Mouse (Mus musculus) midbrain, embryonic 16.5 days (tissue): Measurements from ENCODE around the gene Gm21750. TPM values are rescaled to one million over a fixed set of nuclear protein-coding genes. Genes with fewer than 3 reads are reported as not detected.
A peak's percentile ranks its signal among the peaks of the same experiment; 100 is the strongest.
"Not testable (repeated sequence)": the region's sequence is repeated elsewhere in the genome, so short reads cannot be mapped to it uniquely, and the experiment has no call there.

ENCODE experiments used
- ATAC-seq: fragments of 200-750 bp; cut with Nextera tagmentation; 2 replicates; pipeline ENCODE4 v1.8.0; 2017; ENCODE audit warnings: moderate TSS enrichment
- H3K27ac ChIP-seq: fragments of 300-500 bp; sonication (generic); 2 replicates; pipeline ENCODE4 v1.5.1; 2014; ENCODE audit warnings: mild to moderate bottlenecking, low read length, mixed read lengths
- H3K27me3 ChIP-seq: fragments of 300-500 bp; sonication (generic); 2 replicates; pipeline ENCODE4 v1.6.1; 2014; ENCODE audit warnings: low read depth, low read length, mixed read lengths; ENCODE audit not compliant: control insufficient read depth, insufficient read depth
- H3K36me3 ChIP-seq: fragments of 300-500 bp; sonication (generic); 2 replicates; pipeline ENCODE4 v1.6.1; 2014; ENCODE audit warnings: mild to moderate bottlenecking, low read length, moderate library complexity, mixed read lengths; ENCODE audit not compliant: control insufficient read depth, insufficient read depth
- H3K4me1 ChIP-seq: fragments of 300-500 bp; sonication (generic); 2 replicates; pipeline ENCODE4 v1.6.1; 2014; ENCODE audit warnings: mild to moderate bottlenecking, low read length, mixed read lengths; ENCODE audit not compliant: control insufficient read depth, insufficient read depth
- H3K4me2 ChIP-seq: fragments of 300-500 bp; sonication (generic); 2 replicates; pipeline ENCODE4 v1.6.1; 2014; ENCODE audit warnings: mild to moderate bottlenecking, low read length, mixed read lengths
- H3K4me3 ChIP-seq: fragments of 300-500 bp; sonication (generic); 2 replicates; pipeline ENCODE4 v1.5.1; 2014; ENCODE audit warnings: low read depth, mild to moderate bottlenecking, low read length, moderate library complexity, mixed read lengths
- H3K9ac ChIP-seq: fragments of 300-500 bp; sonication (generic); 2 replicates; pipeline ENCODE4 v1.6.1; 2014; ENCODE audit warnings: low read depth, low read length, mixed read lengths
- H3K9me3 ChIP-seq: fragments of 300-500 bp; sonication (generic); replicated peaks from 2 replicates; pipeline ENCODE4 v1.6.1; 2014; ENCODE audit warnings: mild to moderate bottlenecking, low read length, mixed read lengths; ENCODE audit not compliant: control insufficient read depth, poor library complexity, severe bottlenecking
- WGBS: fragments of 180-500 bp; shearing (Covaris S2); extraction: QIAGEN DNeasy Blood & Tissue Kit; methylation state at CpG from one replicate; pipeline ENCODE4 v1.1.7; 2014; 5-methylcytosine and 5-hydroxymethylcytosine counted together
- polyA plus RNA-seq: library from polyadenylated mRNA; unstranded; fragments of >200 nt; fragmentation: Nextera tagmentation; extraction: Ambion mirVana; gene quantifications from 2 replicates; pipeline ENCODE4 v1.2.1, GENCODE M21; 2015

Gene Gm21750
- polyA plus RNA-seq = not detected in 2 replicates

DNA sequence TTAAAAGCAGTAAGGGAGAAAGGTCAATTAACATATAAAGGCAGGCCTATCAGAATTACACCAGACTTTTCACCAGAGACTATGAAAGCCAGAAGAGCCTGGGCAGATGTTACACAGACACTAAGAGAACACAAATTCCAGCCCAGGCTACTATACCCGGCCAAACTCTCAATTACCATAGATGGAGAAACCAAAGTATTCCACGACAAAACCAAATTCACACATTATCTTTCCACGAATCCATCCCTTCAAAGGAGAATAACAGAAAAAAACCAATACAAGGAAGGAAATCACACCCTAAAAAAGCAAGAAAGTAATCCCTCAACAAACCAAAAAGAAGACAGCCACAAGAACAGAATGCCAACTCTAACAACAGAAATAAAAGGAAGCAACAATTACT, at the start of gene Gm21750:
Gene Gm21750, plus strand, starts transcription at position 301 of the 400 bp plus-strand sequence.
- 91% methylated on average over 3 of the region's 3 CpGs for WGBS
- H3K27ac ChIP-seq, H3K9ac ChIP-seq, H3K4me3 ChIP-seq, H3K9me3 ChIP-seq, H3K4me1 ChIP-seq, H3K27me3 ChIP-seq, H3K4me2 ChIP-seq, H3K36me3 ChIP-seq, ATAC-seq: not testable (repeated sequence)

DNA sequence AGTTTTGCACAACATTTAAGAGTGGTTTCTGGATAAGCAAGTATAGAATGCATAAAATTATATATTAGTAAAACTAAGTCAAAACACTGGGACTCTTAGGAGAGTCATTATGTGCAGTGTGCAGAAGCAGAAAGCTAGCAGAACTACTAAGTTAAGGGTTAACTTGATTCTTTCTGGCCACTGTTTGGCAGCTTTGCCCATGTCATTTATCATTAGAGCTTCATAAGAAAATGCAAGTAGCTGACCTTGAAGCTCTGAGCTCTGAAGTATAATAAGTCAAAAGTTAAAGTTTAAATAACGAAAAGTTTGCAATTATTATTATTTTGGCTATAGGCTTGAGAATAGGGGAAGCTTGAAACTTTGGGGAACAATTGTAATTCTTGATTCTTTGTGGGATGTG, 46.1 kb upstream of the Gm21750 start:
- H3K36me3 ChIP-seq, H3K27ac ChIP-seq, H3K4me2 ChIP-seq, ATAC-seq, H3K27me3 ChIP-seq, H3K9me3 ChIP-seq, H3K4me3 ChIP-seq, H3K9ac ChIP-seq, H3K4me1 ChIP-seq: not testable (repeated sequence)
- WGBS = 82% methylated on average over 1 of the region's 1 CpGs

DNA sequence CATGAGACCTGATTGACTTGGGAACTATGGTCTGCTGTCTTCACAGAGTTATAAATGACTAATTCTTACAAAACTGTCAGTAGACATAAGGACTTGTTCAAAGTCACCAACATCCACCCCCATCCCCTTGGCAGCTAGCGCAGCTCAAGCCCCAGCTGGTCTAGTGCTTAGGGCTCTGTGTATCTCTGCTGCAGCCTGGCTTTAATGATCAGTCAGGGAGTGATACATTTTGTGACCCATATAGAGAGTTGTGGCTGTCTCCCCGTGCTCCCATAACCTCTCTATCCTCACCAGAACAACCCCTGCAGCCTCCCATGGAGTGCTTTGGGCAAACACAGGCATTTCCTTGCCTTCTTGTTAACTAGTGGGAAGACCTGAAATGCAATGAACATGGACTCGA, 40.1 kb upstream of the Gm21750 start:
- H3K4me1 ChIP-seq = no peaks in the 10 kb centered on the region
- H3K9me3 ChIP-seq = peaks cover 11% of the 10 kb centered on the region; the same call in 1 of the 2 replicates
- H3K4me3 ChIP-seq = no peak overlapping the region
- no peak overlapping the region for H3K9ac ChIP-seq
- WGBS = 91% methylated on average over 3 of the region's 3 CpGs
- H3K27me3 ChIP-seq = no peaks in the 10 kb centered on the region
- H3K36me3 ChIP-seq = no peaks in the 10 kb centered on the region
- no peak overlapping the region for H3K4me2 ChIP-seq
- ATAC-seq = no peak
- no peak overlapping the region for H3K27ac ChIP-seq

DNA sequence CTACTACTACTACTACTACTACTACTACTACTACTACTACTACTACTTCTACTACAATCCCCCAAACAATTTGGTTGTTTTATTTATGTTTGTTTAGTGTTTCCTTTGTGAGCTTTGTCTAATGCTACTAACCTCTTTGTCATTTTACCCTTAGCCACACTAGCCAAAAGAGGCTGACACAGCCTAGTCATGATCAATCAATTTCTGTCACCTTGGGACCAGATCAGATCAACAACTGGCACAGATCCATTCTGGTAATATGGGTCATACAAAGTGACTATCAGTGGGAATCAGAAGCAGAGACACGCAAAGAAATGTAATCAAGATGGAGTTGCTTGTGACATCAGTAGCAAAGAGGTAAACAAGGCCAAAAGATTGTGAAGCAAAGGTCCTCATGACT, 38.0 kb upstream of the Gm21750 start:
- Histone ChIP-seq H3K4me3 (no peak overlapping the region), H3K27ac (no peak overlapping the region), H3K9me3 (peaks cover 11% of the 10 kb centered on the region; the same call in 1 of the 2 replicates), H3K4me2 (no peak overlapping the region), H3K27me3 (no peaks in the 10 kb centered on the region), H3K9ac (no peak overlapping the region), H3K36me3 (no peaks in the 10 kb centered on the region), H3K4me1 (no peaks in the 10 kb centered on the region)
- no peak for ATAC-seq
- WGBS = 81% methylated on average over 1 of the region's 1 CpGs

DNA sequence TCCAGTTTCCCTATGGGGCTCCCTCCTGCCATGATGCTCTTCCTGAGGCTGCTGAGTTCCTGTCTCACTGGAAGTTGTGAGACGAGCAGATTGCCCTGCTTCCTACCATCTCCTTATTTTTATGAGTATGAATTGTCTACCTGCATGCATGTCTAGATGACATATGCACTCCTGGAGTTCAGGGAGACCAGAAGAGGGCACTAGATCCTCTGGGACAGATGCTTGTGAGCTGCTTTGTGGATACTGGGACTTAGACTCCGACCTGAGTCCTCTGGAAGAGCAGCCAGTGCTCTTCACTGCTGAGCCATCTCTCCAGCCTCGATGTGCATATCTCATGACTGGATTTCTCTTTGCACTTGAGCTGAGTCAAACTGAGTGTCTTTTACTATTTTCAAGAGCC, 35.6 kb upstream of the Gm21750 start:
- Histone ChIP-seq H3K36me3 (no peaks in the 10 kb centered on the region), H3K9me3 (0 out of 2 replicates have a peak, but pooled peaks cover 3% of the 10 kb centered on the region), H3K9ac (no peak overlapping the region), H3K4me3 (no peak overlapping the region), H3K27me3 (no peaks in the 10 kb centered on the region), H3K4me2 (no peak overlapping the region), H3K27ac (no peak overlapping the region), H3K4me1 (no peaks in the 10 kb centered on the region)
- no peak for ATAC-seq
- 66% methylated on average over 3 of the region's 3 CpGs for WGBS

DNA sequence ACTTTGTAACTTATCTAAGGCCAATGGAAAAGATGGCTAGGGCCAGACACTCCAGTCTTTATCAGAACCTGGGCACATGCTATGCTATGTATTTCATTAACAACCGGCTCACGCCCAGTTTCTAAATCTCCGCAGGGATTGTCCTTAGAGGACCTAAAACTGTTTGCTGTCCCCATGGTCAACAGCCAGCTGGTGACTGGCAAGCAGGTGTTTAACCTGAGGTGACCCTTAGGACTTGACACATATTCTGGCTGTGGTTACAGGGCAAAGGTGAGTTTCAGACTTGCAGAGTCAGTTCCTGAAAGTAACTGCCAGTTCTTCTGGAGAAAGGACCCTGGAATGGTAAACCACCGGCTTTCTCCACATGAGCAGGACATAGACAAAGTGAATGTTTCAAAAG, 29.5 kb upstream of the Gm21750 start:
- Histone ChIP-seq H3K27ac (no peak overlapping the region), H3K4me1 (no peaks in the 10 kb centered on the region), H3K36me3 (no peaks in the 10 kb centered on the region), H3K9me3 (no peaks in the 10 kb centered on the region), H3K4me3 (no peak overlapping the region), H3K27me3 (no peaks in the 10 kb centered on the region), H3K4me2 (no peak overlapping the region), H3K9ac (no peak overlapping the region)
- 89% methylated on average over 4 of the region's 4 CpGs for WGBS
- ATAC-seq = no peak

DNA sequence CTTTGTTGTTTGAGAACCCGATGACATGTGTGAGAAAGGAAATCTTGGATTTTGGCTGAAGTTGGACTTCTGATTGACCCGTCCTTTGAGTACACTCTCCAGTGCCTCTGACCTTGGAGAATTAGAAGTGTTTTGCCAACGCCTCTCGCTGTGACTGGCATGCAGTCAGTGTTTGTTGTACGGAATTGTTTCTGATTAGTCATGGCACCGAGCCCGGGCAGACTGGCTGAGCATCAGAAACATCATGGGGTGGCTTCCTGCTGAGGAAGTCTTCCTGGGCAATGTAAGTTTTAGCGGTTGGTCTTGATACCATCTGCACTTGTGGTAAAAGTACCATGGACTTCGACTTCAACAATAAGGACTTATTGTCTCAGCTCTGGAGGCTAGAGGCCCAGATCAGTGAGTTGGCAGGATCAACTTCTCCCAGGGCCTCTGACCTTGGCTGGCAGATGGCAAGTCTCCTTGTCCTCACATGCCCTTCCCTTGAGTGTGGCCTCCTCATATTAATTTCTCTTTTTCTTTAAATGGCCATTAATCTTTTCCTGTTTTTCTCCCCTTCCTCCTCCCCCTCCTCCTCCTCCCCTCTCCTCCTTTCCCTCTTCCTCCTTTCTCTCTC, 28.3 kb upstream of the Gm21750 start:
- Histone ChIP-seq H3K27me3 (no peaks in the 10 kb centered on the region), H3K9me3 (no peaks in the 10 kb centered on the region), H3K27ac (no peak overlapping the region), H3K4me1 (no peaks in the 10 kb centered on the region), H3K4me3 (no peak overlapping the region), H3K36me3 (no peaks in the 10 kb centered on the region), H3K9ac (no peak overlapping the region), H3K4me2 (no peak overlapping the region)
- WGBS = 47% methylated on average over 9 of the region's 9 CpGs
- peak; percentile 86 for ATAC-seq

DNA sequence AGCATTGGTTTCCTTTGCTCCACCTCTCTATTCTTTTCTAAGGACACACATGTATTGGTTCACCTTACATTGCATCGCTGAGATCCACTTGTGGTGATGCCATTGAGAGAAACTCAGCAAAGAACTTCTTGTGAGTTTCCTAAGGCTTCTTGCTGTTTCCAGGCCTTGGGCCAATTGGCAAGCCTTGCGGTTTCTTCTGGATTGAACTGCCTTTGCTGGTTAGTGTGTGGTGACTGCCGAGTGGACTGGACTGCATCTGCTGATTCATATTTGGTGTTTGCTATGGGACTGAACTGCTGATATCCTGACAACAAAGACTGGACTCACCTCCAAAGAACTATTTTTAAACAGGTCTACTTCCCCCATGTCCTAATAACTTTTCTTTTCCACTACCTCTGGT, 26.7 kb upstream of the Gm21750 start:
- no peak overlapping the region for H3K4me2 ChIP-seq
- WGBS = 92% methylated on average over 3 of the region's 3 CpGs

DNA sequence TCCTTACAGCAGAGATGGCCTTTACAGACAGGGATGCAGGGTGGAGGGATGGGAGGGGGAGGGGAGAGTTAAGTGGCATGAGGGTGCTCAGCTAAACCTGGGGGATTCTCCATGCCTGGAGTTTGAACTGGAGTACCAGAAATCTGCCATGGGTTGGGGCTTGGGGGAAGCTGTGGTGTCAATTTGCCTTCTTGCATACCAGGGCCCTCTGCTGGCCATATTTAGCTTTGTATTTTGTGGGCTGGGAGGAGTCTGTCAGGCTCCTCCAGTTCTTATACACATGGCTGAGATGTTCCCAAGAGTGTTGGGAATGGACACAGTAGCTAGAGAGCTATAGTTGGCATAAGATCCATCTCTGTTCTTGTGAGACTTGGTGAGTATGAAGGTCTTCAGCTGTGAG, 23.6 kb upstream of the Gm21750 start:
- no peaks in the 10 kb centered on the region for H3K36me3 ChIP-seq
- no peak overlapping the region for H3K4me2 ChIP-seq
- no peak overlapping the region for H3K4me3 ChIP-seq
- no peaks in the 10 kb centered on the region for H3K4me1 ChIP-seq
- no peaks in the 10 kb centered on the region for H3K9me3 ChIP-seq
- no peaks in the 10 kb centered on the region for H3K27me3 ChIP-seq
- H3K9ac ChIP-seq = no peak overlapping the region
- ATAC-seq = no peak
- H3K27ac ChIP-seq = no peak overlapping the region

More for the DNA sequence above, 26.7 kb upstream of the Gm21750 start:
- Histone ChIP-seq H3K27ac (no peak overlapping the region), H3K4me3 (no peak overlapping the region), H3K4me1 (no peaks in the 10 kb centered on the region), H3K9ac (no peak overlapping the region), H3K9me3 (no peaks in the 10 kb centered on the region), H3K27me3 (no peaks in the 10 kb centered on the region), H3K36me3 (no peaks in the 10 kb centered on the region)
- ATAC-seq = no peak
